Mouse (Mus musculus) E14TG2a.4 (cell line): ENCODE results near the gene Taok3.

ENCODE experiments used
- CTCF ChIP-seq: conservative IDR thresholded peaks from 2 replicates; pipeline ENCODE4 v1.5.1; 2014; ENCODE audit warnings: low read length
- POU5F1 ChIP-seq: IDR thresholded peaks from 2 replicates; pipeline ENCODE4 v1.6.1; 2014; ENCODE audit warnings: low read length, borderline replicate concordance

- TF ChIP-seq CTCF (peak; percentile 83), POU5F1 (no peak)
Observed at GRCm38 (mm10) chr5:117111064-117111773, 8.7 kb upstream of the Taok3 start.
